Comparison of ENCODE assay signal across 29 mouse cellular contexts in the genomic region with DNA sequence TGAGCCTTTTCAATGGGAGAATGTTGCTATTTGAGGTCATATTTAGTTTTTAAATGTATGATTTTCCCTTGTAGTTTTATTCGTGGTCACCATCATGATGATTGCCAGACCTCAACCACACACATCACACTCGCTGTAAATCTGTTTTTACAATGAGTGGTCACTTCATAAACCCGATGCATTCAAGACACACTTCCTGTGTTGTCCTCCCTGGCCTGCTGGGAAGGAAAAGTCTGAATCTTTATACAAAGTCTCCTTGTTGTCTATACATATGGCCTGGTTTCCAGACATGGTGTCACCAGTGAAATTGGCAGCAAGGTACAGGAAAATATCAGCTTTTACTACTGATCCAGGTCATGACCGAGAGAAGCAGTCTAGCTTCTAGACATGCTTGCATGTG.
A peak's percentile ranks its signal among the peaks of the same experiment; 100 is the strongest.
DNase-seq lines count a peak whose midpoint lies in the region; ATAC-seq lines count a peak whose summit lies in the region.
"Had no signal": no experiment of that assay in that cellular context is flagged by ENCODE, and none has a peak within 500 bp of the region (broad histone marks: within the 10 kb centered on the region; RNA-seq: fewer than 3 reads in every experiment).

No protein-coding gene starts in this region.

- H3K4me3 ChIP-seq in embryonic facial prominence, embryonic 14.5 days (ENCODE audit: low read depth, low read length), result no peak overlapping the region
- H3K4me3 ChIP-seq in embryonic facial prominence, embryonic 10.5 days, result no peak overlapping the region
- H3K4me3 ChIP-seq in limb, embryonic 13.5 days, result no peak overlapping the region
- H3K4me3 ChIP-seq: embryonic facial prominence, embryonic 13.5 days; forebrain, embryonic 10.5 days; forebrain, embryonic 13.5 days; gastrocnemius, adult 2 months; heart, embryonic 12.5 days had no signal

- no peaks in the 10 kb centered on the region; the same call in 1 of the 2 replicates for H3K4me1 ChIP-seq in embryonic facial prominence, embryonic 14.5 days (ENCODE audit: control insufficient read depth, insufficient read depth, low read length)
- no peaks in the 10 kb centered on the region for H3K4me1 ChIP-seq in embryonic facial prominence, embryonic 10.5 days
- no peaks in the 10 kb centered on the region; the same call in 1 of the 2 replicates for H3K4me1 ChIP-seq in limb, embryonic 13.5 days
- H3K4me1 ChIP-seq: forebrain, embryonic 10.5 days; forebrain, embryonic 13.5 days had no signal

- DNase-seq in embryonic facial prominence, embryonic 14.5 days (ENCODE audit: low spot score), result peak; percentile 8
- DNase-seq in embryonic facial prominence, embryonic 10.5 days (ENCODE audit: low spot score), result no peak
- DNase-seq in 416B (ENCODE audit: low read depth) (peak; percentile 48), adipocyte (ENCODE audit: low spot score) (no peak)
- no peak for DNase-seq in ovary, postnatal 10 days (ENCODE audit: low spot score)
- DNase-seq: adrenal gland, adult 2 months; adrenal gland, postnatal 14 days; B cell, adult 2 months; cerebellum, adult 11 months; cerebellum, adult 2 months; cerebellum, adult 9-11 months; cerebellum, postnatal 25 days; gastrocnemius, adult 2 months; gastrocnemius, postnatal 14 days; heart, adult 18-20 months; heart, postnatal 14 days; heart, postnatal 4 days had no signal

- 66% methylated on average over 4 of the region's 4 CpGs for WGBS in embryonic facial prominence, embryonic 14.5 days
- 81% methylated on average over 4 of the region's 4 CpGs for WGBS in embryonic facial prominence, embryonic 10.5 days
- WGBS in limb, embryonic 13.5 days, result 43% methylated on average over 4 of the region's 4 CpGs

- no peak overlapping the region for H3K4me2 ChIP-seq in embryonic facial prominence, embryonic 14.5 days (ENCODE audit: low read depth, low read length)
- no peak overlapping the region for H3K4me2 ChIP-seq in limb, embryonic 13.5 days (replicated peaks)
- H3K4me2 ChIP-seq: embryonic facial prominence, embryonic 13.5 days; forebrain, embryonic 13.5 days; heart, embryonic 12.5 days; hindbrain, embryonic 14.5 days had no signal

- no peaks in the 10 kb centered on the region for H3K36me3 ChIP-seq in embryonic facial prominence, embryonic 14.5 days (ENCODE audit: control insufficient read depth, insufficient read depth, low read length)
- H3K36me3 ChIP-seq in embryonic facial prominence, embryonic 10.5 days (replicated peaks), result no peaks in the 10 kb centered on the region
- H3K36me3 ChIP-seq in limb, embryonic 13.5 days, result no peaks in the 10 kb centered on the region
- H3K36me3 ChIP-seq: embryonic facial prominence, embryonic 13.5 days; forebrain, embryonic 10.5 days; G1E; heart, embryonic 12.5 days had no signal

- no peak overlapping the region for H3K9ac ChIP-seq in embryonic facial prominence, embryonic 14.5 days (ENCODE audit: low read depth, low read length)
- H3K9ac ChIP-seq in limb, embryonic 13.5 days, result no peak overlapping the region
- H3K9ac ChIP-seq: embryonic facial prominence, embryonic 13.5 days; forebrain, embryonic 13.5 days; heart, embryonic 12.5 days; hindbrain, embryonic 14.5 days had no signal

- H3K27me3 ChIP-seq in embryonic facial prominence, embryonic 14.5 days (replicated peaks; ENCODE audit: control insufficient read depth, insufficient read depth, low read length), result no peaks in the 10 kb centered on the region
- H3K27me3 ChIP-seq in embryonic facial prominence, embryonic 10.5 days (replicated peaks; ENCODE audit: low read depth, poor library complexity, severe bottlenecking), result no peaks in the 10 kb centered on the region
- no peaks in the 10 kb centered on the region for H3K27me3 ChIP-seq in limb, embryonic 13.5 days
- H3K27me3 ChIP-seq: CH12.LX; embryonic facial prominence, embryonic 13.5 days; forebrain, embryonic 13.5 days; heart, embryonic 12.5 days had no signal

- no peak for ATAC-seq in embryonic facial prominence, embryonic 14.5 days (ENCODE audit: low read depth)
- peak; percentile 76 for ATAC-seq in limb, embryonic 13.5 days (ENCODE audit: low FRiP score, low read depth)
- ATAC-seq: forebrain, embryonic 13.5 days; forebrain, embryonic 16.5 days; hindbrain, postnatal 0 days; inflammation-experienced regulatory T-cells, adult 6 months; Patski had no signal

- H3K27ac ChIP-seq in embryonic facial prominence, embryonic 14.5 days (replicated peaks; ENCODE audit: low read depth, low read length), result no peak overlapping the region
- no peak overlapping the region for H3K27ac ChIP-seq in embryonic facial prominence, embryonic 10.5 days (replicated peaks)
- H3K27ac ChIP-seq in limb, embryonic 13.5 days, result peak overlapping the region; percentile 33; the same call in 1 of the 2 replicates
- H3K27ac ChIP-seq: embryonic facial prominence, embryonic 13.5 days; forebrain, embryonic 10.5 days; forebrain, embryonic 13.5 days; gastrocnemius, adult 2 months; hindbrain, embryonic 14.5 days; hindbrain, postnatal 0 days had no signal

- H3K9me3 ChIP-seq in embryonic facial prominence, embryonic 14.5 days (ENCODE audit: control insufficient read depth, low read length), result no peaks in the 10 kb centered on the region
- no peaks in the 10 kb centered on the region for H3K9me3 ChIP-seq in embryonic facial prominence, embryonic 10.5 days
- H3K9me3 ChIP-seq in limb, embryonic 13.5 days, result no peaks in the 10 kb centered on the region
- H3K9me3 ChIP-seq: embryonic facial prominence, embryonic 13.5 days; forebrain, embryonic 10.5 days; forebrain, embryonic 13.5 days; G1E; heart, embryonic 12.5 days had no signal

Comparison
In these comparisons a context has a peak if more than half of its experiments do, and no peak if none do; other contexts are left out.
1. DNase-seq: peak in embryonic facial prominence, embryonic 14.5 days (single experiment) and 416B (single experiment); none in embryonic facial prominence, embryonic 10.5 days (single experiment), ovary, postnatal 10 days (single experiment) and adipocyte (single experiment).